Mouse (Mus musculus): Measurements from ENCODE around the gene Tdpoz2. TPM values are rescaled to one million over a fixed set of nuclear protein-coding genes. Genes with fewer than 3 reads are reported as not detected.
A peak's percentile ranks its signal among the peaks of the same experiment; 100 is the strongest.
"Not testable (repeated sequence)": the region's sequence is repeated elsewhere in the genome, so short reads cannot be mapped to it uniquely, and the experiment has no call there.

Gene Tdpoz2
- polyA plus RNA-seq (2014; fragmentation: Nextera tagmentation; extraction: Ambion mirVana): not detected in 2 replicates

- WGBS: 77% methylated on average over 3 of the region's 3 CpGs
- Histone ChIP-seq H3K9me3 (replicated peaks; ENCODE audit: control insufficient read depth, low read length) (no peaks in the 10 kb centered on the region), H3K27ac (ENCODE audit: low read depth, low read length) (no peak within 1 kb of the TSS), H3K9ac (ENCODE audit: low read length) (no peak within 1 kb of the TSS), H3K4me3 (ENCODE audit: low read depth, low read length) (no peak within 1 kb of the TSS), H3K36me3 (ENCODE audit: control insufficient read depth, insufficient read depth, low read length) (no peaks in the 10 kb centered on the region), H3K4me2 (ENCODE audit: low read length) (no peak within 1 kb of the TSS), H3K4me1 (ENCODE audit: control insufficient read depth, insufficient read depth, low read length) (no peaks in the 10 kb centered on the region), H3K27me3 (replicated peaks; ENCODE audit: control insufficient read depth, insufficient read depth, low read length) (no peaks in the 10 kb centered on the region)
- no peak for ATAC-seq
- no peak for DNase-seq (ENCODE audit: low spot score)
Observed at GRCm38 (mm10) chr3:93652586-93652985, at the start of gene Tdpoz2. Gene Tdpoz2, minus strand, starts transcription at chr3:93652686.

GRCm38 (mm10) chr3:93692970-93693369 lies 40.5 kb upstream of the Tdpoz2 start, which contains the start of gene Gm37596:
Gene Gm37596, minus strand, starts transcription at chr3:93693070.
- not testable (repeated sequence) for H3K27me3 ChIP-seq (replicated peaks; ENCODE audit: control insufficient read depth, insufficient read depth, low read length); H3K27ac ChIP-seq (ENCODE audit: low read depth, low read length); H3K4me3 ChIP-seq (ENCODE audit: low read depth, low read length); H3K9me3 ChIP-seq (replicated peaks; ENCODE audit: control insufficient read depth, low read length); H3K9ac ChIP-seq (ENCODE audit: low read length); H3K36me3 ChIP-seq (ENCODE audit: control insufficient read depth, insufficient read depth, low read length); H3K4me2 ChIP-seq (ENCODE audit: low read length); H3K4me1 ChIP-seq (ENCODE audit: control insufficient read depth, insufficient read depth, low read length); ATAC-seq; DNase-seq (ENCODE audit: low spot score)
- WGBS: 79% methylated on average over 1 of the region's 2 CpGs

- H3K36me3 ChIP-seq (ENCODE audit: control insufficient read depth, insufficient read depth, low read length); H3K27ac ChIP-seq (ENCODE audit: low read depth, low read length); H3K4me3 ChIP-seq (ENCODE audit: low read depth, low read length); H3K9ac ChIP-seq (ENCODE audit: low read length); H3K27me3 ChIP-seq (replicated peaks; ENCODE audit: control insufficient read depth, insufficient read depth, low read length); H3K4me1 ChIP-seq (ENCODE audit: control insufficient read depth, insufficient read depth, low read length); DNase-seq (ENCODE audit: low spot score); H3K9me3 ChIP-seq (replicated peaks; ENCODE audit: control insufficient read depth, low read length); ATAC-seq; H3K4me2 ChIP-seq (ENCODE audit: low read length): not testable (repeated sequence)
- WGBS: 89% methylated on average over 2 of the region's 4 CpGs
Observed at GRCm38 (mm10) chr3:93676210-93676609, 23.7 kb upstream of the Tdpoz2 start, which contains the start of gene Tdpoz1. Gene Tdpoz1, minus strand, starts transcription at chr3:93676310.

DNA sequence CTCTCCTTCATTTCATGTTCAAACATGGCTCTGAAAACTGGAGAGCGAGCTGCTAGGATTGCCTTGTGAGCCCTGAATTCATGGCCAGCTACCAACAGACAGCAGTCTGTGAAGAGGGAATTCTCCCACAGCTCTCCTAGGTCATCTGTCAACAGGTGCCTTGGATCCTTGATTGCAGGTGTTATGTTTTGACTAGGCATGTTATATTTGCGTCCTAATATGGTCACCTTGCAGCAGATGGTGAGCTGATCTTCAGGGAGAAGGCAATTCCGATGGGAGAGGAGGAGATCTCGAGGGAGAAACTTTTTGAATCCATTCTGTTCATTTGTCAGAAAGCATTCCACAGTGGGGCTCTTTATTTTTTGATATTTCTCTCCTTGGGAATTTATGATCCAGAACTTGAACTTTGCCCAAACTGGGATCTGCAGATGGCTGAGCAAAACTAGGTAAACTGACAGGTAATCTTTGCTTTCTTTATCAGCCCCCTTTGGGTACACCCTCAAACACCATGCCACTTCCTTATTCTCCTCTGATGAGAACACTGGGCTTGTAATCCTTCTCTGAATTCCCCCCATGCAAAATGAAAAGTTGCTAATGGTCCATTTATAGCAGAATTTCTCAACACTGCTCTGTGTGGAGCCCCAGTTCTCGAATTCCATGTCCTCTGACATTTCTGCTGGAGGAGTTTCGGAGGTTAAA lies 18.5 kb upstream of the Tdpoz2 start:
- not testable (repeated sequence) for H3K4me1 ChIP-seq (ENCODE audit: control insufficient read depth, insufficient read depth, low read length); H3K27me3 ChIP-seq (replicated peaks; ENCODE audit: control insufficient read depth, insufficient read depth, low read length); H3K9ac ChIP-seq (ENCODE audit: low read length); H3K36me3 ChIP-seq (ENCODE audit: control insufficient read depth, insufficient read depth, low read length); DNase-seq (ENCODE audit: low spot score); H3K4me3 ChIP-seq (ENCODE audit: low read depth, low read length); H3K9me3 ChIP-seq (replicated peaks; ENCODE audit: control insufficient read depth, low read length); H3K27ac ChIP-seq (ENCODE audit: low read depth, low read length); H3K4me2 ChIP-seq (ENCODE audit: low read length); ATAC-seq
- 83% methylated on average over 5 of the region's 6 CpGs for WGBS

DNA sequence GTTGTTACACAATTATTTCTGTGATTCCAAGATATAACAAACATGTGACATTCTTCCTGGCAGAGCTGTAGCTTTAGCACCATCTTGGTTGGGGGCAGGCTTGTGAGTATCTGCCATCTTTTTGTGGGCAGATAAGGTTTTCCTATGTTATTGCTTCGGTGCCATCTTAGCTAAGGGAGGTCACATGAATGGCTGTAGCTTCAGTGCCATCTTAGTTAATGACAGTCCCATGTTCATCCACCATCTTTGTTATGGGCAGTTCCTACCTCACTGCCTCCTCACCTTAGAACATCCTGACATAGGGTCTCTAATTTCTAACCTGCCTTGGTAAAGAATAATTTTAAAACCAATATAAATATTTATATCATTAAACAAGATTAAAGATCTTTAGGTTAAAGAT lies 1.8 kb upstream of the Tdpoz2 start:
- H3K36me3 ChIP-seq (ENCODE audit: control insufficient read depth, insufficient read depth, low read length): no peaks in the 10 kb centered on the region
- no peak overlapping the region for H3K9ac ChIP-seq (ENCODE audit: low read length)
- no peak for DNase-seq (ENCODE audit: low spot score)
- no peaks in the 10 kb centered on the region for H3K27me3 ChIP-seq (replicated peaks; ENCODE audit: control insufficient read depth, insufficient read depth, low read length)
- no peak overlapping the region for H3K4me3 ChIP-seq (ENCODE audit: low read depth, low read length)
- WGBS: 69% methylated on average over 1 of the region's 1 CpGs
- ATAC-seq: no peak
- no peaks in the 10 kb centered on the region for H3K4me1 ChIP-seq (ENCODE audit: control insufficient read depth, insufficient read depth, low read length)
- no peak overlapping the region for H3K27ac ChIP-seq (ENCODE audit: low read depth, low read length)
- H3K9me3 ChIP-seq (replicated peaks; ENCODE audit: control insufficient read depth, low read length): no peaks in the 10 kb centered on the region
- H3K4me2 ChIP-seq (ENCODE audit: low read length): no peak overlapping the region

DNA sequence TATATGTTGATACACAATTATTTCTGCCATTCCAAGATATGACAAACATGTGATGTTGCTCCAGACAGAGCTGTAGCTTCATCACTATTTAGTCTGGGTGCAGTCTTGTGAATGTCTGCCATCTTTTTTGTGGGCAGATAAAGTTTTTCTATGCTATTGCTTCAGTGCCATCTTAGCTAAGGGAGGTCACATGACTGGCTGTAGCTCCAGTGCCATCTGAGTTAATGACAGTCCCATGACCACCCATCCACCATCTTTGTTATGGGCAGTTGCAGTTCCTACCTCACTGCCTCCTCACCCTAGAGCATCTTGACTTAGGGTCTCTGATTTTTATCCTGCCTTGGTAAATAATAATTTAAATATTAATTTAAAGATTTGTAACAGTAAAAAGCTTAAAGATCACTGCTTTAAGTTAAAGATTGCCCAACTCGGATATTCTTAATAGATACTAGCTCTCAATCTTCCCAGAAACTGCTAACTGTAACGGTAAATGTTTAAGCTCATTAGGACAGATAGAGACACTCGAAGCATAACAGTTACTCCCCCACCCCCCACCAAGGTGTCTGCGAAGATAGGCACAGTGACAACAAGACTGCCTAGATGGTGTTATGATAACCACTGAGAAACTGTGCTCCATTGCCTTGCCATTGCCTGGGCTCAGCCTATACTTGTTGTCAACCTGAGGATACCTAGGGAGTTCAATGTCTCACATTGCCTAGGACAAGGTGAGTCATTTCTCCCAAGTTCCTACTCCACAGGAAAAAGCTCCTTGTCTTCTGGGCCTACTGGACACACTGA lies 21.4 kb downstream of the Tdpoz2 start:
- 93% methylated on average over 4 of the region's 4 CpGs for WGBS
- not testable (repeated sequence) for H3K4me1 ChIP-seq (ENCODE audit: control insufficient read depth, insufficient read depth, low read length); ATAC-seq; H3K27me3 ChIP-seq (replicated peaks; ENCODE audit: control insufficient read depth, insufficient read depth, low read length); H3K4me2 ChIP-seq (ENCODE audit: low read length); H3K9me3 ChIP-seq (replicated peaks; ENCODE audit: control insufficient read depth, low read length); H3K27ac ChIP-seq (ENCODE audit: low read depth, low read length); H3K36me3 ChIP-seq (ENCODE audit: control insufficient read depth, insufficient read depth, low read length); H3K9ac ChIP-seq (ENCODE audit: low read length); DNase-seq (ENCODE audit: low spot score); H3K4me3 ChIP-seq (ENCODE audit: low read depth, low read length)

- peak; percentile 38 for DNase-seq (ENCODE audit: low spot score)
- H3K27ac ChIP-seq (ENCODE audit: low read depth, low read length); H3K36me3 ChIP-seq (ENCODE audit: control insufficient read depth, insufficient read depth, low read length); H3K9me3 ChIP-seq (replicated peaks; ENCODE audit: control insufficient read depth, low read length); H3K4me2 ChIP-seq (ENCODE audit: low read length); H3K4me1 ChIP-seq (ENCODE audit: control insufficient read depth, insufficient read depth, low read length); H3K9ac ChIP-seq (ENCODE audit: low read length); H3K27me3 ChIP-seq (replicated peaks; ENCODE audit: control insufficient read depth, insufficient read depth, low read length); H3K4me3 ChIP-seq (ENCODE audit: low read depth, low read length): not testable (repeated sequence)
- ATAC-seq: 0 out of 2 replicates have a peak, but pooled peaks have one; percentile 54
Observed at GRCm38 (mm10) chr3:93608970-93609369, 43.5 kb downstream of the Tdpoz2 start.

GRCm38 (mm10) chr3:93601903-93602302 lies 50.6 kb downstream of the Tdpoz2 start:
- no peak overlapping the region for H3K4me3 ChIP-seq (ENCODE audit: low read depth, low read length)
- H3K4me2 ChIP-seq (ENCODE audit: low read length): no peak overlapping the region
- no peak overlapping the region for H3K9ac ChIP-seq (ENCODE audit: low read length)
- H3K36me3 ChIP-seq (ENCODE audit: control insufficient read depth, insufficient read depth, low read length): no peaks in the 10 kb centered on the region
- DNase-seq (ENCODE audit: low spot score): no peak
- no peak overlapping the region for H3K27ac ChIP-seq (ENCODE audit: low read depth, low read length)
- no peak for ATAC-seq
- WGBS: 78% methylated on average over 1 of the region's 1 CpGs
- no peaks in the 10 kb centered on the region for H3K9me3 ChIP-seq (replicated peaks; ENCODE audit: control insufficient read depth, low read length)
- no peaks in the 10 kb centered on the region for H3K4me1 ChIP-seq (ENCODE audit: control insufficient read depth, insufficient read depth, low read length)
- no peaks in the 10 kb centered on the region for H3K27me3 ChIP-seq (replicated peaks; ENCODE audit: control insufficient read depth, insufficient read depth, low read length)
